Mouse (Mus musculus) intestine, postnatal 0 days (tissue): ENCODE data around the gene Sbp. TPM values are rescaled to one million over a fixed set of nuclear protein-coding genes. Genes with fewer than 3 reads are reported as not detected.

ENCODE experiments used
- ATAC-seq: fragments of 200-750 bp; cut with Nextera tagmentation; 2 replicates; pipeline ENCODE4 v1.8.0; 2017; ENCODE audit warnings: mild to moderate bottlenecking, moderate TSS enrichment, moderate library complexity
- H3K27ac ChIP-seq: fragments of 300-500 bp; sonication (generic); 2 replicates; pipeline ENCODE4 v1.5.1; 2014; ENCODE audit warnings: mild to moderate bottlenecking, low read depth, low read length, moderate library complexity
- H3K27me3 ChIP-seq: fragments of 300-500 bp; sonication (generic); replicated peaks from 2 replicates; pipeline ENCODE4 v1.6.1; 2014; ENCODE audit warnings: low read length, mixed read lengths; ENCODE audit not compliant: control insufficient read depth, insufficient read depth
- H3K36me3 ChIP-seq: fragments of 300-500 bp; sonication (generic); 2 replicates; pipeline ENCODE4 v1.6.1; 2014; ENCODE audit warnings: mild to moderate bottlenecking, moderate library complexity; ENCODE audit not compliant: control insufficient read depth, insufficient read depth
- H3K4me1 ChIP-seq: fragments of 300-500 bp; sonication (generic); replicated peaks from 2 replicates; pipeline ENCODE4 v1.6.1; 2014; ENCODE audit warnings: antibody characterized with exemption, low read length, mixed read lengths; ENCODE audit not compliant: control insufficient read depth, insufficient read depth
- H3K4me2 ChIP-seq: fragments of 300-500 bp; sonication (generic); replicated peaks from 2 replicates; pipeline ENCODE4 v1.6.1; 2014; ENCODE audit warnings: low read depth, mild to moderate bottlenecking, moderate library complexity
- H3K4me3 ChIP-seq: fragments of 300-500 bp; sonication (generic); 2 replicates; pipeline ENCODE4 v1.5.1; 2014; ENCODE audit warnings: low read depth, low read length
- H3K9ac ChIP-seq: fragments of 300-500 bp; sonication (generic); 2 replicates; pipeline ENCODE4 v1.6.1; 2014; ENCODE audit warnings: mild to moderate bottlenecking, low read depth, low read length
- H3K9me3 ChIP-seq: fragments of 300-500 bp; sonication (generic); 2 replicates; pipeline ENCODE4 v1.6.1; 2016; ENCODE audit warnings: mixed run types; ENCODE audit not compliant: control insufficient read depth
- CTCF ChIP-seq: sonication (generic); IDR thresholded peaks from 2 replicates; pipeline ENCODE4 v1.5.1; 2016; ENCODE audit warnings: low read depth, mild to moderate bottlenecking, control low read depth, antibody characterized with exemption, moderate library complexity
- WGBS: fragments of 180-500 bp; shearing (Covaris S2); extraction: QIAGEN DNeasy Blood & Tissue Kit; methylation state at CpG from one replicate; pipeline ENCODE4 v1.1.7; 2014; 5-methylcytosine and 5-hydroxymethylcytosine counted together
- polyA plus RNA-seq: library from polyadenylated mRNA; unstranded; fragments of >200 nt; fragmentation: Nextera tagmentation; extraction: Ambion mirVana; gene quantifications from 2 replicates; pipeline ENCODE4 v1.2.1, GENCODE M21; 2015

The Sbp gene
- polyA plus RNA-seq, 1 experiment from 2014 or later: not detected

DNA sequence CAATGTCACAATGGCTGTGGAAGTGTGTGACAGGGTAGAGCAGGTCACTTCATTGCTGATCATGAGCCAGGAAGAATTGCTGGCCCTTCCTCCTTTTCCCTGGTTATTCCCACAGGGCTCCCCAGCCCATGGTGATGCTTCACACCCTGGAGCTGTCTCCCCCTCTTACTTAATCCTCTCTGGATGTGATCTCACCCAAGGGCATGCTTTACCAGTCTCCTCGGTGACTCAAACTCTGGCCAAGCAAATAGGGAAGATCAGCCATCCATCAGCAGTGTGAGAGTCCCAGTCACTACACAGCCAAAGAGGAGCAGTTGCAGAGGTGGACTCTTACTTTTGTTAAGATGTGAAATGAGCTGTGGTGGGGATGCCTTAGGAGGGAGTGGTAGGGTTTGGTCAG lies 43.5 kb downstream of the Sbp start:
- TF ChIP-seq CTCF: no peak
- 63% methylated on average over 1 of the region's 1 CpGs for WGBS
- peaks cover 5% of the 10 kb centered on the region; the same call in 1 of the 2 replicates for H3K4me1 ChIP-seq
- no peak overlapping the region for H3K4me3 ChIP-seq
- no peak overlapping the region for H3K4me2 ChIP-seq
- no peak overlapping the region for H3K9ac ChIP-seq
- H3K27me3 ChIP-seq: no peaks in the 10 kb centered on the region
- no peak for ATAC-seq
- H3K27ac ChIP-seq: no peak overlapping the region
- no peaks in the 10 kb centered on the region for H3K9me3 ChIP-seq
- no peaks in the 10 kb centered on the region for H3K36me3 ChIP-seq

- TF ChIP-seq CTCF: no peak
- Histone ChIP-seq H3K27me3 (no peaks in the 10 kb centered on the region), H3K4me3 (no peak overlapping the region)
Observed at GRCm38 (mm10) chr17:23989802-23990201, 48.3 kb downstream of the Sbp start.

DNA sequence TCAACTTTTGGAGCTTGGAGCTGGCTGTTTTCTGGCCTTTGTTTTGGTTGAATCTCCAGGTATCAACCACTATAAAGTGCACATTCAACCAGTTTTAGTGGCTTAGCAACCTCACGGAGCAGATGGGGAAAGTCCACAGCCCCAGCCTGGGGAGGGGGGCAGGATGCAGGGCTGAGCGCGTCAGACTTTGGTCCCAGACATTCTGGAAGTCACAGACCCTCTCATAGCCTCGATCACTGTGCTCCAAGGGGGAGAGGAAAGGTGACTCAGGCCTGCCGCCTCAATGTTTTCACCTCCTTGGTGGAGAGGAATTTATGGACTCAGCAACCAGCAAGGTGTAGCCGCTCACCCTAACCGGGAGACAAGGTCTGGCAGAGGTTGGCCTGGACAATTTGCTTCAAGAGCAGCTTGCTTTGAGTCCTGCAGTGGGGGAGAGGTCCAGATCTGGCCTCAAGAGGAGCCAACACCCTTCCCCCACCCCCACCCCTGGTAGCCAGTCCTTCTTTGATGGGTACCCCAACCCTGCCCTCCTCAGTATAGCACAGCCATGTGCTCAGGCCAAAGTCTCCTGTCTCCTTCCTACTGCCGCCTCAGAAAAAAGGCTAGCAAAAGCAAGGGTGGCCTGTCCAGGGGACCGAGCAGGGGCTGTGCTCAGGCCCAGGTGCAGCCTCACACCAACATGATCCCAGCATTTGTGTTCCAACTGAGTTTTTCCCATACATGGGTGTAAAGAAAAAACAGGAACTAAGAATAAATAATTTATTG lies 51.5 kb downstream of the Sbp start:
- ATAC-seq: peak; percentile 69
- Histone ChIP-seq H3K27ac (peak overlapping the region; percentile 68), H3K36me3 (no peaks in the 10 kb centered on the region), H3K27me3 (no peaks in the 10 kb centered on the region), H3K4me3 (no peak overlapping the region), H3K9me3 (no peaks in the 10 kb centered on the region), H3K4me1 (0 out of 2 replicates have a peak, but pooled peaks cover 12% of the 10 kb centered on the region), H3K9ac (no peak overlapping the region; the same call in 1 of the 2 replicates), H3K4me2 (peak overlapping the region; percentile 52)
- 41% methylated on average over 9 of the region's 9 CpGs for WGBS
- no peak for TF ChIP-seq CTCF

More at GRCm38 (mm10) chr17:23989802-23990201, 48.3 kb downstream of the Sbp start:
- no peaks in the 10 kb centered on the region for H3K9me3 ChIP-seq
- 39% methylated on average over 2 of the region's 2 CpGs for WGBS
- H3K36me3 ChIP-seq: no peaks in the 10 kb centered on the region
- H3K4me1 ChIP-seq: 0 out of 2 replicates have a peak, but pooled peaks cover 12% of the 10 kb centered on the region
- H3K27ac ChIP-seq: no peak overlapping the region
- no peak overlapping the region for H3K9ac ChIP-seq
- H3K4me2 ChIP-seq: no peak overlapping the region
- ATAC-seq: no peak

GRCm38 (mm10) chr17:23993559-23994428 lies 52.3 kb downstream of the Sbp start:
- peak overlapping the region; percentile 52 for H3K4me2 ChIP-seq
- peak overlapping the region; percentile 68 for H3K27ac ChIP-seq
- no peaks in the 10 kb centered on the region for H3K27me3 ChIP-seq
- no peaks in the 10 kb centered on the region for H3K36me3 ChIP-seq
- H3K4me1 ChIP-seq: 0 out of 2 replicates have a peak, but pooled peaks cover 12% of the 10 kb centered on the region
- ATAC-seq: peak; percentile 74
- TF ChIP-seq CTCF: peak; percentile 92
- WGBS: 9% methylated on average over 31 of the region's 31 CpGs
- H3K4me3 ChIP-seq: no peak overlapping the region
- 0 out of 2 replicates have a peak overlapping the region, but pooled peaks have one; percentile 11 for H3K9ac ChIP-seq
- H3K9me3 ChIP-seq: no peaks in the 10 kb centered on the region

GRCm38 (mm10) chr17:23994667-23995066 lies 53.2 kb downstream of the Sbp start:
- no peaks in the 10 kb centered on the region for H3K27me3 ChIP-seq
- H3K4me2 ChIP-seq: no peak overlapping the region
- H3K9ac ChIP-seq: no peak overlapping the region
- H3K4me1 ChIP-seq: 0 out of 2 replicates have a peak, but pooled peaks cover 12% of the 10 kb centered on the region
- H3K4me3 ChIP-seq: no peak overlapping the region
- WGBS: 81% methylated on average over 7 of the region's 7 CpGs
- no peaks in the 10 kb centered on the region for H3K36me3 ChIP-seq
- no peak for TF ChIP-seq CTCF
- no peak for ATAC-seq
- no peaks in the 10 kb centered on the region for H3K9me3 ChIP-seq
- no peak overlapping the region for H3K27ac ChIP-seq

Other genes with a start within 250 kb of the Sbp start
- 0.05 TPM in 1 of 2 replicates, not detected in the other for gene 1520401A03Rik, start 218.9 kb upstream of the Sbp start, polyA plus RNA-seq
- 12.4 and 12.6 TPM in 2 replicates for gene Pkmyt1, start 215.3 kb upstream of the Sbp start, polyA plus RNA-seq
- 15.0 and 15.9 TPM in 2 replicates for gene Paqr4, start 200.8 kb upstream of the Sbp start, polyA plus RNA-seq
- gene Kremen2, start 195.8 kb upstream of the Sbp start, polyA plus RNA-seq: 2.7 and 2.8 TPM in 2 replicates
- gene Flywch1, start 170.1 kb upstream of the Sbp start, polyA plus RNA-seq: 36.8 and 39.0 TPM in 2 replicates
- 17.6 and 19.1 TPM in 2 replicates for gene Flywch2, start 155.6 kb upstream of the Sbp start, polyA plus RNA-seq
- gene Srrm2, start 151.1 kb upstream of the Sbp start, polyA plus RNA-seq: 185 and 230 TPM in 2 replicates
- gene Elob, start 112.5 kb upstream of the Sbp start, polyA plus RNA-seq: 994 and 1,025 TPM in 2 replicates
- not detected in 2 replicates for gene Prss33, start 105.6 kb upstream of the Sbp start, polyA plus RNA-seq
- gene Prss32, start 97.8 kb upstream of the Sbp start, polyA plus RNA-seq: 16.2 and 23.1 TPM in 2 replicates
- 5.2 and 6.2 TPM in 2 replicates for gene Prss41, start 97.5 kb upstream of the Sbp start, polyA plus RNA-seq
- gene Prss21, start 73.6 kb upstream of the Sbp start, polyA plus RNA-seq: not detected in 2 replicates
- gene Dcpp1, start 60.8 kb upstream of the Sbp start, polyA plus RNA-seq: 3.8 and 6.3 TPM in 2 replicates
- gene Dcpp2, start 60.8 kb upstream of the Sbp start, polyA plus RNA-seq: not detected in 2 replicates
- gene Dcpp3, start 24.2 kb upstream of the Sbp start, polyA plus RNA-seq: 4.7 and 7.6 TPM in 2 replicates
- not detected in 2 replicates for gene Sbpl, start 13.6 kb downstream of the Sbp start, polyA plus RNA-seq
- gene Prss30, start 38.9 kb downstream of the Sbp start, polyA plus RNA-seq: 4.7 and 12.1 TPM in 2 replicates
- 0.09 TPM in 1 of 2 replicates, not detected in the other for gene Prss22, start 56.4 kb downstream of the Sbp start, polyA plus RNA-seq
- 0.12 and 0.18 TPM in 2 replicates for gene Prss27, start 96.5 kb downstream of the Sbp start, polyA plus RNA-seq
- 58.5 and 61.3 TPM in 2 replicates for gene Kctd5, start 131.8 kb downstream of the Sbp start, polyA plus RNA-seq
- 24.7 and 28.4 TPM in 2 replicates for gene Pdpk1, start 209.3 kb downstream of the Sbp start, polyA plus RNA-seq
- 159 and 172 TPM in 2 replicates for gene Amdhd2, start 222.1 kb downstream of the Sbp start, polyA plus RNA-seq
- gene Atp6v0c, start 228.0 kb downstream of the Sbp start, polyA plus RNA-seq: 1,362 and 1,364 TPM in 2 replicates